Mouse (Mus musculus) bone marrow, adult 2 months (tissue): ENCODE measurements around the gene Hps1. TPM values are rescaled to one million over a fixed set of nuclear protein-coding genes. Genes with fewer than 3 reads are reported as not detected.

Source experiments
- H3K27ac ChIP-seq: fragments of 200-500 bp; 2 replicates; pipeline ENCODE4 v1.5.1; 2012; ENCODE audit warnings: low read depth, mild to moderate bottlenecking, control low read depth, inconsistent platforms, low read length; ENCODE audit not compliant: control insufficient read depth, poor library complexity, insufficient read depth
- H3K4me1 ChIP-seq: fragments of 200-500 bp; 2 replicates; pipeline ENCODE4 v1.6.1; 2011; ENCODE audit warnings: low read length; ENCODE audit not compliant: control insufficient read depth, insufficient read depth
- H3K4me3 ChIP-seq: fragments of 200-500 bp; replicated peaks from 2 replicates; pipeline ENCODE3; 2011; ENCODE audit warnings: mild to moderate bottlenecking, low read depth, low read length, control low read depth; ENCODE audit not compliant: control insufficient read depth
- CTCF ChIP-seq: fragments of 200-500 bp; IDR thresholded peaks from 2 replicates; pipeline ENCODE4 v1.5.1; 2011; ENCODE audit warnings: low read length, control low read depth; ENCODE audit not compliant: control insufficient read depth, insufficient read depth
- POLR2A ChIP-seq: fragments of 200-500 bp; IDR thresholded peaks from 2 replicates; pipeline ENCODE4 v1.6.1; 2011; ENCODE audit warnings: low read depth, mild to moderate bottlenecking, control low read depth, low read length, borderline replicate concordance; ENCODE audit not compliant: control insufficient read depth
- WGBS: fragments of 180-500 bp; shearing (Covaris S2); methylation state at CpG from one replicate; pipeline ENCODE4 v1.1.7; 2018; 5-methylcytosine and 5-hydroxymethylcytosine counted together
- polyA plus RNA-seq: library from polyadenylated mRNA; stranded (reverse); fragments of >200 nt; gene quantifications from 2 replicates; pipeline ENCODE4 v1.2.4, GENCODE M21; 2011; ENCODE audit warnings: low replicate concordance; ENCODE audit not compliant: missing spikeins, insufficient read depth, insufficient read length

Hps1 gene
- polyA plus RNA-seq, 1 experiment = 16.1 TPM

- peak within 1 kb of the TSS; percentile 81 for H3K27ac ChIP-seq
- H3K4me1 ChIP-seq = peaks cover 4% of the 10 kb centered on the region; the same call in 1 of the 2 replicates
- TF ChIP-seq POLR2A (no peak), CTCF (no peak)
- peak within 1 kb of the TSS; percentile 61 for H3K4me3 ChIP-seq
- 24% methylated on average over 22 of the region's 22 CpGs for WGBS
Measured at GRCm38 (mm10) chr19:42752363-42752931, 27.3 kb downstream of the Hps1 start, which contains the start of gene Pyroxd2. Gene Pyroxd2, minus strand, starts transcription at chr19:42752775.

- Histone ChIP-seq H3K4me3 (no peak overlapping the region), H3K27ac (no peak overlapping the region), H3K4me1 (no peaks in the 10 kb centered on the region)
- TF ChIP-seq POLR2A = no peak
- TF ChIP-seq CTCF = no peak
- WGBS = 86% methylated on average over 11 of the region's 11 CpGs
Measured at GRCm38 (mm10) chr19:42750196-42750595, 29.6 kb downstream of the Hps1 start.

- Histone ChIP-seq H3K4me1 (peaks cover 1% of the 10 kb centered on the region; the same call in 1 of the 2 replicates), H3K27ac (no peak overlapping the region), H3K4me3 (no peak overlapping the region)
- TF ChIP-seq CTCF = no peak
- TF ChIP-seq POLR2A = no peak
- WGBS = 70% methylated on average over 8 of the region's 8 CpGs
Measured at GRCm38 (mm10) chr19:42746702-42747101, 33.1 kb downstream of the Hps1 start.

- no peak for TF ChIP-seq POLR2A
- no peak for TF ChIP-seq CTCF
- 0 out of 2 replicates have a peak overlapping the region, but pooled peaks have one; percentile 13 for H3K27ac ChIP-seq
- H3K4me3 ChIP-seq = no peak overlapping the region
- WGBS = 64% methylated on average over 4 of the region's 4 CpGs
- H3K4me1 ChIP-seq = peaks cover 1% of the 10 kb centered on the region; the same call in 1 of the 2 replicates
Measured at GRCm38 (mm10) chr19:42745869-42746224, 33.9 kb downstream of the Hps1 start.

GRCm38 (mm10) chr19:42745084-42745868 is 34.5 kb downstream of the Hps1 start:
- H3K4me3 ChIP-seq = no peak overlapping the region
- WGBS = 42% methylated on average over 9 of the region's 9 CpGs
- H3K27ac ChIP-seq = peak overlapping the region; percentile 13; the same call in 1 of the 2 replicates
- TF ChIP-seq CTCF (no peak), POLR2A (no peak)
- peaks cover 1% of the 10 kb centered on the region; the same call in 1 of the 2 replicates for H3K4me1 ChIP-seq

GRCm38 (mm10) chr19:42744162-42744586 is 35.6 kb downstream of the Hps1 start:
- TF ChIP-seq POLR2A (no peak), CTCF (peak; percentile 56)
- Histone ChIP-seq H3K27ac (no peak overlapping the region), H3K4me3 (no peak overlapping the region), H3K4me1 (peaks cover 1% of the 10 kb centered on the region; the same call in 1 of the 2 replicates)
- 8% methylated on average over 4 of the region's 4 CpGs for WGBS

GRCm38 (mm10) chr19:42743261-42743660 is 36.5 kb downstream of the Hps1 start:
- H3K27ac ChIP-seq = no peak overlapping the region
- WGBS = 72% methylated on average over 16 of the region's 16 CpGs
- TF ChIP-seq POLR2A = no peak
- TF ChIP-seq CTCF = no peak
- no peak overlapping the region for H3K4me3 ChIP-seq
- peaks cover 1% of the 10 kb centered on the region; the same call in 1 of the 2 replicates for H3K4me1 ChIP-seq

- no peak for TF ChIP-seq POLR2A
- TF ChIP-seq CTCF = no peak
- H3K27ac ChIP-seq = no peak overlapping the region
- H3K4me1 ChIP-seq = peaks cover 1% of the 10 kb centered on the region; the same call in 1 of the 2 replicates
- 85% methylated on average over 14 of the region's 14 CpGs for WGBS
- H3K4me3 ChIP-seq = no peak overlapping the region
Measured at GRCm38 (mm10) chr19:42741884-42742283, 37.9 kb downstream of the Hps1 start.

GRCm38 (mm10) chr19:42740163-42740899 is 39.4 kb downstream of the Hps1 start:
- no peak overlapping the region for H3K27ac ChIP-seq
- H3K4me1 ChIP-seq = peaks cover 1% of the 10 kb centered on the region
- H3K4me3 ChIP-seq = no peak overlapping the region
- WGBS = 75% methylated on average over 8 of the region's 8 CpGs
- TF ChIP-seq CTCF (no peak), POLR2A (no peak)
